Mouse (Mus musculus): ENCODE measurements at regions not wholly inside any gene's neighbourhood (a gene's known extent, or its start where the extent isn't known, plus 50 kb on each side); places are given as distances from the start of the nearest gene placed in this dataset.

DNA sequence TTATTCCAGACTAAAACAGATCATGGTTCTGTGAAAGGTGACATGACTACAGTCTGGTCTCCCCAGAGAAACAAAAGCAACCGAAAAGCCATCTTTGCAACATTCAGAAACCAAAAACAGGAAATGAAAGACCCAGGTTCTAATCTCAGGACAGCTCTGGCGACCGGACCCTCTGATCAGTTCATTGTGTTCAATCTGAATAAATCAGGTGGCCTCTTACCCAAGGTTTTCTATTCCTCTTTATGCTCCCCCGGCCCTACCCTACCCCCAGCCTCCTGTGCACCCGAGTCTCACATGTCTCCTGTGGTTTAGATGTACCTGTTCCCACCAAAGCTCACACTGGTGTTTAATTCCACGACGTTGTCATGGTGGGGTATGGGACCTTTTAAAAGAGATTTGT, 238.6 kb upstream of the Jmjd1c start:
- H3K4me2 ChIP-seq (ENCODE audit: low read depth, low read length) = no peak overlapping the region
- ATAC-seq = no peak
- no peaks in the 10 kb centered on the region for H3K27me3 ChIP-seq (replicated peaks; ENCODE audit: control insufficient read depth, insufficient read depth, low read length)
- H3K9ac ChIP-seq (ENCODE audit: low read depth, low read length) = no peak overlapping the region
- H3K9me3 ChIP-seq (ENCODE audit: control insufficient read depth, low read length) = no peaks in the 10 kb centered on the region
- WGBS = 86% methylated on average over 7 of the region's 7 CpGs
- no peaks in the 10 kb centered on the region for H3K36me3 ChIP-seq (ENCODE audit: control insufficient read depth, insufficient read depth, low read length)
- no peak overlapping the region for H3K4me3 ChIP-seq (ENCODE audit: low read length)
- H3K4me1 ChIP-seq (ENCODE audit: control insufficient read depth, insufficient read depth, low read length) = no peaks in the 10 kb centered on the region
- H3K27ac ChIP-seq (ENCODE audit: low read length) = no peak overlapping the region

DNA sequence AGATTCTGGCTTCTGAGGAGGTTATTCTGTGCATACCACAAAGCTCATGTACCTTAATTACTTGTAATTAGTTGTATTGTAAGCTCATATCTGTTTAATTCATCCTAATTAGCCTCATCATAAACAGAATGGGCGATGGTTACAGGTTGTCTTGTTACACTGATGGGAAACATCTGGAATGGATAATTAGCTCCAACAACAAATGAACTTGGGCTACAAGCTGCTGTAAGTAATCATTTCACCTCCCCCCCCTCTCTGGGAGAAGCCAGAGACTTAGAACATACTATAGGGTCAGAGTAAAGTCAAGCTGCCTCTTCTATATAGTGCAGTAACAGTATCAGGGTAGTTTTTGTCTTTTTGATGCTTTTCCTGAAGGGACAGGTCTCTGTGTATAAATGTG, 234.5 kb upstream of the Jmjd1c start:
- no peak overlapping the region for H3K4me3 ChIP-seq (ENCODE audit: low read length)
- H3K4me2 ChIP-seq (ENCODE audit: low read depth, low read length) = no peak overlapping the region
- H3K4me1 ChIP-seq (ENCODE audit: control insufficient read depth, insufficient read depth, low read length) = no peaks in the 10 kb centered on the region
- H3K27me3 ChIP-seq (replicated peaks; ENCODE audit: control insufficient read depth, insufficient read depth, low read length) = no peaks in the 10 kb centered on the region
- H3K9ac ChIP-seq (ENCODE audit: low read depth, low read length) = no peak overlapping the region
- no peaks in the 10 kb centered on the region for H3K9me3 ChIP-seq (ENCODE audit: control insufficient read depth, low read length)
- 70% methylated on average over 1 of the region's 1 CpGs for WGBS
- no peaks in the 10 kb centered on the region for H3K36me3 ChIP-seq (ENCODE audit: control insufficient read depth, insufficient read depth, low read length)
- H3K27ac ChIP-seq (ENCODE audit: low read length) = no peak overlapping the region
- no peak for ATAC-seq

DNA sequence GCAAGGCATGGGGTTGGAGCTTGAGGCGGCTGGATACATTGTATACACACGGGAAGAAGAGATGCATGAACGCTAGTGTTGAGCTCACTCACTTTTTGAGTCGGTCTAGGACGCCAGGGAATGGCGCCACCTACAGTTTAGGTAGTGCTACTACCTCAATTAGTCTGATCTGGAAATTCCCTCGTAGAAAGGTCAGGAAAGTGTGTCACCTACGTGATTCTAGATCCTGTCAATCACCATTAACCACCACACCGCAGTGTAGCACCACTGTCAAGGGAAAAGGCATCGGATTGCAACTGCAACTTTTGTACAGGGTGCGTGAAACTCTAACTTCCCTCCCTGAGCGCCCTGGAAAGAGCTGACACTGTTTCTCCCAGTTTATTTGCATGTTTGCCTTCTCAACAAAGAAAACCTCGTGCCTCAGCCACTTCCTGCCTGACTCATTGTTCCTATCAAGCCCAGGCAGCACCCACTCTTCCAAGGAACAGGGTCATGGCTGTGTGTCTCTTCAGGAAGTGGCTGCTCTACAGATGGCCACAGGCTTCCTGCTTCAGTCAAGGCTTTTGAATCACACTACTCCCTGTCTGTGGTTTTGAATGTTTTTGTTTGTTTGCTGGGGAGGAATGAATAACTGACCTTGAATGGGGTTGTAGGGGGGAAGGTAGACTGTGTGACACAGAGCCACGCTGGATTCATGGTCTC, 231.6 kb upstream of the Jmjd1c start:
- Histone ChIP-seq H3K36me3 (ENCODE audit: control insufficient read depth, insufficient read depth, low read length) (no peaks in the 10 kb centered on the region), H3K9me3 (ENCODE audit: control insufficient read depth, low read length) (no peaks in the 10 kb centered on the region), H3K4me2 (ENCODE audit: low read depth, low read length) (no peak overlapping the region), H3K4me1 (ENCODE audit: control insufficient read depth, insufficient read depth, low read length) (no peaks in the 10 kb centered on the region), H3K27ac (ENCODE audit: low read length) (peak overlapping the region; percentile 54), H3K4me3 (ENCODE audit: low read length) (no peak overlapping the region), H3K27me3 (replicated peaks; ENCODE audit: control insufficient read depth, insufficient read depth, low read length) (no peaks in the 10 kb centered on the region), H3K9ac (ENCODE audit: low read depth, low read length) (no peak overlapping the region)
- 58% methylated on average over 14 of the region's 14 CpGs for WGBS
- peak; percentile 65 for ATAC-seq

DNA sequence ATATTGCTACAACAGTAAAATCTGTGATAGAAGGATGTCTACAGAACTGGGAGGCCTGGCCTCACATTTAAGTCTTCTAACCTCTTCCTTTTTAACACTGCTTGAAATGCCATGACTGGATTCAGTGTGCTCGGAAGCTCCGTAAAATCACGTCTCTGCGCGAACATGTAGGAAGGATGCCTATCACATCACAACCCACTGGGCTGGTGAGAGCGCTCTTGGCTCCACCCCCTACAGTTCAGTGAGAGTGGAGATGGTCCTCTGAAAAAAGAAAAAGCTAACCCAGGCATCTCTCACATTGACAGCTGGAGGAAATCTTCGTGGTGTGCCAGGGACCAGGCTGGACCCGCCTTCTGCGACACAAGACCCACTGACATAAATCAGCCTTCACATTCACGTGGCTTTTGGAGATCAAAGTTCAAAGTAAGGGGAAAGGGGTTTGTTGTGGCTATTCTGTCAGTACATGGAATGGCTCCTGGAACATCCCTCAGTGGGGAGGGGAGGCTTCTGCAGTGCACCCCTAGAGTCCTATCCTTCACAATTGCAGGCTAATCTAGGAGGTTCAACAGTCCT, 230.8 kb upstream of the Jmjd1c start:
- WGBS = 70% methylated on average over 10 of the region's 10 CpGs
- H3K4me3 ChIP-seq (ENCODE audit: low read length) = no peak overlapping the region
- no peak overlapping the region for H3K4me2 ChIP-seq (ENCODE audit: low read depth, low read length)
- no peaks in the 10 kb centered on the region for H3K27me3 ChIP-seq (replicated peaks; ENCODE audit: control insufficient read depth, insufficient read depth, low read length)
- no peaks in the 10 kb centered on the region for H3K9me3 ChIP-seq (ENCODE audit: control insufficient read depth, low read length)
- H3K36me3 ChIP-seq (ENCODE audit: control insufficient read depth, insufficient read depth, low read length) = no peaks in the 10 kb centered on the region
- H3K27ac ChIP-seq (ENCODE audit: low read length) = no peak overlapping the region
- ATAC-seq = no peak
- no peaks in the 10 kb centered on the region for H3K4me1 ChIP-seq (ENCODE audit: control insufficient read depth, insufficient read depth, low read length)
- H3K9ac ChIP-seq (ENCODE audit: low read depth, low read length) = no peak overlapping the region

DNA sequence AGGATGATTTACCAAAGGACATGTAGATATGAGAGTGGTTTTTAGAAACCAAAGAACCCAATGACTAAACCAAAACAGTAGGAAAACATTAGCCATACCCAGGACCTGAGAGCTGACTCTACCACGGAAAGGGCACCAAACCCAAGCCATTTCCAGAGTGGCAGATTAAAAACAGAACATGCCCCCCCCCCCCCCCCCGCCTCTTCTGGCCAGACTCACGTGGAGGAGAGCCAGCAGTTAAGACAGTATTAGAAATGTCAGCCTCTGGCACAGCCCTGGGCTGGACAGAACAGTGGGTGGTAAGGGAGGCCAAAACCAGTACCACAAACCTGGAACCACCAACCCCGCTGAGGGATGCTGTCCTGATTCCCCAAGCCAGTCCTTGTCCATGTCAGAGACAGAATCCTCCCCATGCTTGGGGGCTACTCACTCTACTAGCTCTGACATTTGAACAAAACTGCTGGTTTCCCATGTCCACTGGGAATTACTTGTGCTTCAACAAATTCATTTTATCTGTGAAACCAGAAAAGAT, 224.7 kb upstream of the Jmjd1c start:
- Histone ChIP-seq H3K27me3 (replicated peaks; ENCODE audit: control insufficient read depth, insufficient read depth, low read length) (no peaks in the 10 kb centered on the region), H3K36me3 (ENCODE audit: control insufficient read depth, insufficient read depth, low read length) (no peaks in the 10 kb centered on the region), H3K4me3 (ENCODE audit: low read length) (no peak overlapping the region), H3K4me1 (ENCODE audit: control insufficient read depth, insufficient read depth, low read length) (no peaks in the 10 kb centered on the region), H3K9ac (ENCODE audit: low read depth, low read length) (no peak overlapping the region), H3K27ac (ENCODE audit: low read length) (no peak overlapping the region), H3K4me2 (ENCODE audit: low read depth, low read length) (no peak overlapping the region), H3K9me3 (ENCODE audit: control insufficient read depth, low read length) (no peaks in the 10 kb centered on the region)
- 85% methylated on average over 3 of the region's 4 CpGs for WGBS
- ATAC-seq = no peak

DNA sequence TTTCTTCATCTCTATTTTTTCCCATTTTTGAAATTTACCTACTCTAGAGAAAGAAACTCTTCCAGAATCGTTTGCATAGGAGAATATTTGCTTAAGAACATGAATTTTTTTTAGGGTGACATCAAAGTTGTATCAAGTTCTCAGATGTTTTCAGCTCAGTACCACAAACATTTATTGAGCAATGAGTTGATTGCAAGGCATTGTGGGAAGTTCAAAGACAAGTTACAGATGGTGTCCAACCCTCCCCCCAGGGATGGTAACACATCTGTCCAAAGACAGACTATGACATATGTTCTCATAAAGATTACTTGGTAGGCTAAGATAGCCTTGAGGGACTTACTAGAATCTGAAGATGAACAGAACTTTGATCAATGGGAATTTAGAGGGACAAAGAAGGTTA, 224.3 kb upstream of the Jmjd1c start:
- Histone ChIP-seq H3K4me2 (ENCODE audit: low read depth, low read length) (no peak overlapping the region), H3K4me3 (ENCODE audit: low read length) (no peak overlapping the region), H3K36me3 (ENCODE audit: control insufficient read depth, insufficient read depth, low read length) (no peaks in the 10 kb centered on the region), H3K27me3 (replicated peaks; ENCODE audit: control insufficient read depth, insufficient read depth, low read length) (no peaks in the 10 kb centered on the region), H3K4me1 (ENCODE audit: control insufficient read depth, insufficient read depth, low read length) (no peaks in the 10 kb centered on the region), H3K9ac (ENCODE audit: low read depth, low read length) (no peak overlapping the region), H3K9me3 (ENCODE audit: control insufficient read depth, low read length) (no peaks in the 10 kb centered on the region), H3K27ac (ENCODE audit: low read length) (no peak overlapping the region)
- 70% methylated on average over 1 of the region's 1 CpGs for WGBS
- ATAC-seq = no peak

DNA sequence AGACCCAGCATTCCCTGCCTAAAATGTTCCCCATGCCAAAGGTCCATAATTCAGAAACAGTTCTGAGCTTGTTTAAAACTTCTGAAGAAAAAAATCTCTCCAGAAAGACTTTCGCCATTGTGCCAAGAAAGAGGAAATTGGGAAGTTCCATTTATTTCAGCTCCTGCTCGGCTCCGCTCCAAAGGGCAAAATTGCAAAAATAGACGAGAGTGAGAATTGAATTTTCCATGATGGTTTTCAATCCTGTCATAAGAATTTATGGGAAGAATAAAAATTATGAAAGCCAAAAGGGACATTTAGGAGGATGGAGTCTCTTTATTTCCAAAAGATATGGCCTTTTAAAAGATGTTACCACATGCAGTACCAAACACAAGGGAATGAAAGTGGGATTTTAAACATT, 222.5 kb upstream of the Jmjd1c start:
- H3K4me2 ChIP-seq (ENCODE audit: low read depth, low read length) = no peak overlapping the region
- no peaks in the 10 kb centered on the region for H3K36me3 ChIP-seq (ENCODE audit: control insufficient read depth, insufficient read depth, low read length)
- WGBS = 81% methylated on average over 4 of the region's 4 CpGs
- H3K4me1 ChIP-seq (ENCODE audit: control insufficient read depth, insufficient read depth, low read length) = no peaks in the 10 kb centered on the region
- H3K4me3 ChIP-seq (ENCODE audit: low read length) = no peak overlapping the region
- H3K9me3 ChIP-seq (ENCODE audit: control insufficient read depth, low read length) = no peaks in the 10 kb centered on the region
- no peak overlapping the region for H3K27ac ChIP-seq (ENCODE audit: low read length)
- no peak for ATAC-seq
- no peaks in the 10 kb centered on the region for H3K27me3 ChIP-seq (replicated peaks; ENCODE audit: control insufficient read depth, insufficient read depth, low read length)
- H3K9ac ChIP-seq (ENCODE audit: low read depth, low read length) = no peak overlapping the region

DNA sequence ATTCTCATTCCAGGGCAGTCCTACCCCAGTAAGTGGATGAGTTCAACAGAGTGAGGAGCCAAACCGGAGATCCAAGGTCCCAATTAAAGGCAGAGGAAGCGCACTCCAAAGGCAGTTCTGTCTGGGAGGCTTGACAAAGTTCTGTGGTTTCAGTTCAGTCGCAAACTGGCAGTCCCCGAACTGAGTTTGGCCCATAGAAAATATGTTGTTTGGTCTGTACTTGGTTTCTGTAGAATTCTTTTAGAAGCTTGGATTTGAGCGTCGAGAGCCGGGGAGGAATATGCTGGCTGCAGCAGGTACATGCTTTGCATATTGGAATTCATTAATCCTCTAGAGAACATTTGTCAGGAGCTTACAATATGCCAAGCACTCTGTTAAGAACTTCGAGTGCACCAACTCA, 216.9 kb upstream of the Jmjd1c start:
- Histone ChIP-seq H3K9ac (ENCODE audit: low read depth, low read length) (no peak overlapping the region), H3K27ac (ENCODE audit: low read length) (no peak overlapping the region), H3K9me3 (ENCODE audit: control insufficient read depth, low read length) (no peaks in the 10 kb centered on the region), H3K4me1 (ENCODE audit: control insufficient read depth, insufficient read depth, low read length) (no peaks in the 10 kb centered on the region), H3K27me3 (replicated peaks; ENCODE audit: control insufficient read depth, insufficient read depth, low read length) (no peaks in the 10 kb centered on the region), H3K4me3 (ENCODE audit: low read length) (no peak overlapping the region), H3K4me2 (ENCODE audit: low read depth, low read length) (no peak overlapping the region), H3K36me3 (ENCODE audit: control insufficient read depth, insufficient read depth, low read length) (no peaks in the 10 kb centered on the region)
- ATAC-seq = no peak
- WGBS = 83% methylated on average over 8 of the region's 8 CpGs

DNA sequence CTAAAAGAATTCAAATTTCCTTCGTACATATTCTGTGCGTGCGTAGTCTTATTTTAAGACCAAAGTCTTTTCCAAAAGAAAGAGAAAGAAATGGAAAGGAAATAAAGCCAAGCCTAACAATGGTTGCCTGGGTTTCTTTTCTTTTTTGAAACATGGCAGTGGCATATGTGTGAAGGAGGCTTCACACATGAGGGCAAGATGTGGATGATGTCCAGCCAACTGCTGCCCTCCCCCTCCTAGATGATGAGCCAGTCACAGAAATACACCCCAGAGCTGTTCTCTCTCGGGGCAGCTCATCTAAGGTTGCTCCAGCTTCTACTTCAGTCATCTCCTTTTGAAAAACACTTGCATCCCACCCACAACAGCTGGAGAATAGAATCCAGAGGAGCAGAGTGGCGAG, 213.1 kb upstream of the Jmjd1c start:
- no peak overlapping the region for H3K4me3 ChIP-seq (ENCODE audit: low read length)
- H3K9ac ChIP-seq (ENCODE audit: low read depth, low read length) = no peak overlapping the region
- no peaks in the 10 kb centered on the region for H3K9me3 ChIP-seq (ENCODE audit: control insufficient read depth, low read length)
- no peak for ATAC-seq
- no peaks in the 10 kb centered on the region for H3K4me1 ChIP-seq (ENCODE audit: control insufficient read depth, insufficient read depth, low read length)
- no peaks in the 10 kb centered on the region for H3K27me3 ChIP-seq (replicated peaks; ENCODE audit: control insufficient read depth, insufficient read depth, low read length)
- no peak overlapping the region for H3K4me2 ChIP-seq (ENCODE audit: low read depth, low read length)
- WGBS = 83% methylated on average over 5 of the region's 5 CpGs
- no peaks in the 10 kb centered on the region for H3K36me3 ChIP-seq (ENCODE audit: control insufficient read depth, insufficient read depth, low read length)
- no peak overlapping the region for H3K27ac ChIP-seq (ENCODE audit: low read length)

DNA sequence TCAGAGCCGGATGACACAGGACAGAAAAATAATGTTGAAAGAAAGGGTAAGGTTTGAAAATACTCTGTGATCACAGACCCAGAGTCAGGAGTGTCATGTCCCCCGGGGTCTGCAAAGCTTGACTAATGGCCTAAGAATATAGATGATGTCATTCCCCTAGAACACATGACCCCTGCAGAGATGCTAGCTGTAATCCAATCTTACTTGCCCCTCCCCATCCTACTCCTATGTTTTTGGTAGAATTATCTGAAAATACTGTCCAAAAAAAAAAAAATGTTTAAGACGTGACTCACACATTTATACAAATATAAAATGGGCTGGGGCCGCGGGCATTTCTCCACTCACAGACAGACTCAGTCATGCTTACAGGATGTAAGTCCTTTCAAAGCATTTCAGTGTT, 210.3 kb upstream of the Jmjd1c start:
- H3K4me1 ChIP-seq (ENCODE audit: control insufficient read depth, insufficient read depth, low read length) = no peaks in the 10 kb centered on the region
- 73% methylated on average over 5 of the region's 5 CpGs for WGBS
- H3K27me3 ChIP-seq (replicated peaks; ENCODE audit: control insufficient read depth, insufficient read depth, low read length) = no peaks in the 10 kb centered on the region
- H3K9me3 ChIP-seq (ENCODE audit: control insufficient read depth, low read length) = no peaks in the 10 kb centered on the region
- no peak overlapping the region for H3K9ac ChIP-seq (ENCODE audit: low read depth, low read length)
- H3K36me3 ChIP-seq (ENCODE audit: control insufficient read depth, insufficient read depth, low read length) = no peaks in the 10 kb centered on the region
- ATAC-seq = no peak
- no peak overlapping the region for H3K27ac ChIP-seq (ENCODE audit: low read length)
- no peak overlapping the region for H3K4me2 ChIP-seq (ENCODE audit: low read depth, low read length)
- H3K4me3 ChIP-seq (ENCODE audit: low read length) = no peak overlapping the region

Data from intestine, embryonic 16.5 days (tissue).